In genomic region chr15:90679760-90680579, GRCm38 (mm10) we compare ENCODE assay signal across 8 mouse cellular contexts. TPM values are rescaled to one million over a fixed set of nuclear protein-coding genes. Genes with fewer than 3 reads are reported as not detected.
DNase-seq lines count a peak whose midpoint lies in the region; ATAC-seq and TF ChIP-seq lines count a peak whose summit lies in the region.

No protein-coding gene starts in this region.

- WGBS in forebrain, embryonic 12.5 days = 4% methylated on average over 36 of the region's 36 CpGs
- 4% methylated on average over 36 of the region's 36 CpGs for WGBS in heart, embryonic 15.5 days
- 3% methylated on average over 36 of the region's 36 CpGs for WGBS in liver, embryonic 14.5 days (ENCODE audit: insufficient replicate concordance)
- 3% methylated on average over 35 of the region's 36 CpGs for WGBS in neural tube, embryonic 11.5 days
- WGBS in thymus, adult 2 months = 3% methylated on average over 36 of the region's 36 CpGs

- peak; percentile 91 for ATAC-seq in forebrain, embryonic 12.5 days (ENCODE audit: low FRiP score)
- ATAC-seq in heart, embryonic 15.5 days (replicated peaks; ENCODE audit: insufficient number of reproducible peaks, insufficient read depth, low FRiP score, low read depth) = peak; percentile 82
- peak; percentile 65 for ATAC-seq in liver, embryonic 14.5 days (ENCODE audit: insufficient read depth)
- ATAC-seq in neural tube, embryonic 11.5 days (ENCODE audit: insufficient read depth, low FRiP score, low TSS enrichment) = peak; percentile 85

- H3K79me2 ChIP-seq in C2C12 (ENCODE audit: control insufficient read depth, insufficient read depth) = no peaks in the 10 kb centered on the region

- TF ChIP-seq CTCF in C2C12 (IDR thresholded peaks at IDR 0.05; ENCODE audit: control insufficient read depth, insufficient read depth, insufficient read length) = peak; percentile 99
- peak; percentile 94 for TF ChIP-seq CTCF in liver, embryonic 14.5 days (IDR thresholded peaks at IDR 0.05; ENCODE audit: low read depth)
- peak; percentile 76; the same call in 1 of the 2 replicates for TF ChIP-seq CTCF in thymus, adult 2 months (IDR thresholded peaks at IDR 0.05; ENCODE audit: borderline replicate concordance, control insufficient read depth, extremely low read depth, insufficient read depth, low read length, poor library complexity)

- no peaks in the 10 kb centered on the region for H3K27me3 ChIP-seq in C2C12 (ENCODE audit: control insufficient read depth, insufficient read depth, insufficient read length)
- H3K27me3 ChIP-seq in forebrain, embryonic 12.5 days = peaks cover 26% of the 10 kb centered on the region
- H3K27me3 ChIP-seq in heart, embryonic 15.5 days = no peaks in the 10 kb centered on the region
- H3K27me3 ChIP-seq in liver, embryonic 14.5 days (ENCODE audit: control insufficient read depth, insufficient read depth, low read length) = peaks cover 18% of the 10 kb centered on the region
- H3K27me3 ChIP-seq in neural tube, embryonic 11.5 days (ENCODE audit: control insufficient read depth, insufficient read depth, low read length) = peaks cover 10% of the 10 kb centered on the region
- H3K27me3 ChIP-seq in thymus, adult 2 months (ENCODE audit: control insufficient read depth, insufficient read depth, low read length) = peaks cover 4% of the 10 kb centered on the region; the same call in 1 of the 2 replicates

- H3K36me3 ChIP-seq in C2C12 (ENCODE audit: control insufficient read depth, insufficient read depth) = no peaks in the 10 kb centered on the region
- no peaks in the 10 kb centered on the region for H3K36me3 ChIP-seq in forebrain, embryonic 12.5 days (replicated peaks)
- no peaks in the 10 kb centered on the region for H3K36me3 ChIP-seq in heart, embryonic 15.5 days
- H3K36me3 ChIP-seq in liver, embryonic 14.5 days (replicated peaks; ENCODE audit: control insufficient read depth, insufficient read depth, low read depth) = no peaks in the 10 kb centered on the region
- no peaks in the 10 kb centered on the region for H3K36me3 ChIP-seq in neural tube, embryonic 11.5 days (ENCODE audit: control insufficient read depth, insufficient read depth, low read length)
- no peaks in the 10 kb centered on the region for H3K36me3 ChIP-seq in thymus, adult 2 months (ENCODE audit: control insufficient read depth, insufficient read depth, low read length)

- H3K4me1 ChIP-seq in forebrain, embryonic 12.5 days = peaks cover 14% of the 10 kb centered on the region
- peaks cover 12% of the 10 kb centered on the region for H3K4me1 ChIP-seq in heart, embryonic 15.5 days (replicated peaks)
- no peaks in the 10 kb centered on the region; a peak in 1 of 4 replicates for H3K4me1 ChIP-seq in liver, embryonic 14.5 days (replicated peaks; ENCODE audit: control insufficient read depth in 2 of 2, insufficient read depth in 2 of 2, low read length in 1 of 2)
- no peaks in the 10 kb centered on the region for H3K4me1 ChIP-seq in neural tube, embryonic 11.5 days (ENCODE audit: control insufficient read depth, insufficient read depth, low read length)
- no peaks in the 10 kb centered on the region for H3K4me1 ChIP-seq in thymus, adult 2 months (replicated peaks; ENCODE audit: control insufficient read depth, insufficient read depth, low read length)

- no peak for TF ChIP-seq EP300 in liver, embryonic 14.5 days (IDR thresholded peaks at IDR 0.05; ENCODE audit: low read depth)

- no peaks in the 10 kb centered on the region for H3K9me3 ChIP-seq in forebrain, embryonic 12.5 days
- H3K9me3 ChIP-seq in heart, embryonic 15.5 days (replicated peaks) = no peaks in the 10 kb centered on the region
- no peaks in the 10 kb centered on the region for H3K9me3 ChIP-seq in liver, embryonic 14.5 days (ENCODE audit: control insufficient read depth, low read length)
- H3K9me3 ChIP-seq in neural tube, embryonic 11.5 days (ENCODE audit: control insufficient read depth, low read length) = no peaks in the 10 kb centered on the region

- DNase-seq in c-Kit-positive CD71-positive TER-119-positive erythroid progenitor cells, embryonic 14.5 days (ENCODE audit: low spot score) = peak; percentile 14
- DNase-seq in kidney, postnatal 10 days = peak; percentile 83
- no peak for DNase-seq in liver, embryonic 14.5 days (ENCODE audit: low read depth in 3 of 3, low spot score in 3 of 3)
- peak; percentile 80 for DNase-seq in neural tube, embryonic 11.5 days (ENCODE audit: low spot score)
- peak; percentile 35 for DNase-seq in thymus, adult 2 months

- H3K4me3 ChIP-seq in C2C12 (ENCODE audit: insufficient read depth, poor library complexity, severe bottlenecking) = peak overlapping the region; percentile 38
- peak overlapping the region; percentile 62 for H3K4me3 ChIP-seq in forebrain, embryonic 12.5 days (replicated peaks)
- H3K4me3 ChIP-seq in heart, embryonic 15.5 days = peak overlapping the region; percentile 79
- H3K4me3 ChIP-seq in liver, embryonic 14.5 days (ENCODE audit: insufficient read depth in 1 of 2, low read depth in 2 of 2, low read length in 2 of 2) = peak overlapping the region; percentile 18 to 46
- H3K4me3 ChIP-seq in neural tube, embryonic 11.5 days (ENCODE audit: low read depth, low read length) = peak overlapping the region; percentile 54
- H3K4me3 ChIP-seq in thymus, adult 2 months (ENCODE audit: control insufficient read depth, insufficient read depth, low read length) = peak overlapping the region; percentile 35; the same call in 1 of the 2 replicates

- H3K9ac ChIP-seq in forebrain, embryonic 12.5 days = peak overlapping the region; percentile 59
- H3K9ac ChIP-seq in heart, embryonic 15.5 days = peak overlapping the region; percentile 67
- no peak overlapping the region for H3K9ac ChIP-seq in liver, embryonic 14.5 days (replicated peaks)
- H3K9ac ChIP-seq in neural tube, embryonic 11.5 days (ENCODE audit: low read length) = peak overlapping the region; percentile 60

- H3K4me2 ChIP-seq in forebrain, embryonic 12.5 days = peak overlapping the region; percentile 95
- H3K4me2 ChIP-seq in heart, embryonic 15.5 days = peak overlapping the region; percentile 98
- H3K4me2 ChIP-seq in liver, embryonic 14.5 days (ENCODE audit: low read depth) = peak overlapping the region; percentile 55
- H3K4me2 ChIP-seq in neural tube, embryonic 11.5 days (ENCODE audit: low read depth) = peak overlapping the region; percentile 98

- no peaks in the 10 kb centered on the region for H3K79me3 ChIP-seq in C2C12 (ENCODE audit: low read depth)

- no peak overlapping the region for H3K27ac ChIP-seq in forebrain, embryonic 12.5 days
- H3K27ac ChIP-seq in heart, embryonic 15.5 days = peak overlapping the region; percentile 36; the same call in 1 of the 2 replicates
- no peak overlapping the region for H3K27ac ChIP-seq in liver, embryonic 14.5 days
- H3K27ac ChIP-seq in neural tube, embryonic 11.5 days (ENCODE audit: low read depth, low read length) = no peak overlapping the region
- H3K27ac ChIP-seq in thymus, adult 2 months (ENCODE audit: control insufficient read depth, insufficient read depth, low read length) = no peak overlapping the region

- no peak for TF ChIP-seq POLR2A in thymus, adult 2 months (IDR thresholded peaks at IDR 0.05; ENCODE audit: control insufficient read depth, extremely low read depth, insufficient read depth, low read length, poor library complexity)

- peak overlapping the region; percentile 69 for H3ac ChIP-seq in C2C12 (ENCODE audit: control insufficient read depth, insufficient read length, low read depth)

TF ChIP-seq in C2C12, 6 proteins besides CTCF, POLR2A, EP300 and RAD21:
- TF ChIP-seq MAX (IDR thresholded peaks at IDR 0.05) (no peak), MYOG (IDR thresholded peaks at IDR 0.05; ENCODE audit: control insufficient read depth, extremely low read depth, insufficient read length) (no peak), MYOD1 (IDR thresholded peaks at IDR 0.05; ENCODE audit: control insufficient read depth, insufficient read length, low read depth) (no peak), USF1 (IDR thresholded peaks at IDR 0.05; ENCODE audit: low read depth) (no peak), FOSL1 (IDR thresholded peaks at IDR 0.05; ENCODE audit: insufficient read depth, low read length, poor library complexity, severe bottlenecking) (no peak), CEBPB (IDR thresholded peaks at IDR 0.05; ENCODE audit: low read depth) (no peak)

RNA-seq across cellular contexts. Expression of gene Cpne8, which starts 0.7 kb away (rescaled TPM):
- polyA plus RNA-seq in C2C12 (2012; fragmentation: generic; extraction: Trizol) = 5.4 TPM
- polyA plus RNA-seq in forebrain, embryonic 12.5 days (2016; fragmentation: Nextera tagmentation; extraction: Ambion mirVana) = 4.4 and 4.6 TPM in 2 replicates
- 7.4 and 7.9 TPM in 2 replicates for polyA plus RNA-seq in heart, embryonic 15.5 days (2015; fragmentation: Nextera tagmentation; extraction: Ambion mirVana)
- polyA plus RNA-seq in liver, embryonic 14.5 days (2012; rRNA removed) = 0.96 and 1.1 TPM in 2 replicates
- 1.1 and 1.4 TPM in 2 replicates for polyA plus RNA-seq in liver, embryonic 14.5 days (2014; fragmentation: Nextera tagmentation; extraction: Ambion mirVana)
- 4.6 and 5.3 TPM in 2 replicates for polyA plus RNA-seq in neural tube, embryonic 11.5 days (2014; fragmentation: Nextera tagmentation; extraction: Ambion mirVana)
- polyA plus RNA-seq in thymus, adult 2 months (2012; rRNA removed) = 4.7 and 6.4 TPM in 2 replicates

Comparison
In these comparisons a context has a peak if more than half of its experiments do, and no peak if none do; other contexts are left out.
1. DNase-seq: peak in c-Kit-positive CD71-positive TER-119-positive erythroid progenitor cells, embryonic 14.5 days (single experiment), kidney, postnatal 10 days (single experiment), neural tube, embryonic 11.5 days (single experiment) and thymus, adult 2 months (single experiment); none in liver, embryonic 14.5 days (0 of 3).
2. Peak in every context shown above with its lines, with median percentiles within 50 percentile points of each other: H3K4me3 ChIP-seq, CTCF ChIP-seq, ATAC-seq and H3K4me2 ChIP-seq.